Mouse (Mus musculus) neural tube, embryonic 13.5 days (tissue): ENCODE results near the gene Dkkl1. TPM values are rescaled to one million over a fixed set of nuclear protein-coding genes. Genes with fewer than 3 reads are reported as not detected.

Experiments used
- ATAC-seq: fragments of 200-750 bp; cut with Nextera tagmentation; 2 replicates; pipeline ENCODE4 v1.8.0; 2017; ENCODE audit warnings: low read depth, mild to moderate bottlenecking, moderate TSS enrichment, moderate library complexity
- H3K27ac ChIP-seq: fragments of 300-500 bp; sonication (generic); replicated peaks from 2 replicates; pipeline ENCODE4 v1.5.1; 2015; ENCODE audit warnings: moderate library complexity, mild to moderate bottlenecking, inconsistent platforms
- H3K27me3 ChIP-seq: fragments of 300-500 bp; sonication (generic); 2 replicates; pipeline ENCODE4 v1.6.1; 2015; ENCODE audit warnings: mild to moderate bottlenecking, inconsistent platforms
- H3K36me3 ChIP-seq: fragments of 300-500 bp; sonication (generic); 2 replicates; pipeline ENCODE4 v1.6.1; 2015; ENCODE audit warnings: mild to moderate bottlenecking, inconsistent platforms
- H3K4me1 ChIP-seq: fragments of 300-500 bp; sonication (generic); replicated peaks from 2 replicates; pipeline ENCODE4 v1.6.1; 2015; ENCODE audit warnings: inconsistent platforms
- H3K4me2 ChIP-seq: fragments of 300-500 bp; sonication (generic); 2 replicates; pipeline ENCODE4 v1.6.1; 2015; ENCODE audit warnings: inconsistent platforms, mild to moderate bottlenecking, moderate library complexity
- H3K4me3 ChIP-seq: fragments of 300-500 bp; sonication (generic); 2 replicates; pipeline ENCODE4 v1.5.1; 2015; ENCODE audit warnings: mild to moderate bottlenecking, inconsistent platforms
- H3K9ac ChIP-seq: fragments of 300-500 bp; sonication (generic); 2 replicates; pipeline ENCODE4 v1.6.1; 2015; ENCODE audit warnings: moderate library complexity, mild to moderate bottlenecking, inconsistent platforms
- H3K9me3 ChIP-seq: fragments of 300-500 bp; sonication (generic); 2 replicates; pipeline ENCODE4 v1.6.1; 2016; ENCODE audit warnings: inconsistent platforms
- WGBS: fragments of 180-500 bp; shearing (Covaris S2); methylation state at CpG from one replicate; pipeline ENCODE4 v1.1.7; 2015; 5-methylcytosine and 5-hydroxymethylcytosine counted together
- polyA plus RNA-seq: library from polyadenylated mRNA; unstranded; fragments of >200 nt; fragmentation: Nextera tagmentation; extraction: Ambion mirVana; gene quantifications from 2 replicates; pipeline ENCODE4 v1.2.1, GENCODE M21; 2015

The Dkkl1 gene
- polyA plus RNA-seq, 1 experiment from 2014 or later, result 19.8 TPM

- Histone ChIP-seq H3K9me3 (no peaks in the 10 kb centered on the region), H3K4me3 (no peak overlapping the region), H3K9ac (peak overlapping the region; percentile 38; the same call in 1 of the 2 replicates), H3K27ac (peak overlapping the region; percentile 39; the same call in 1 of the 2 replicates), H3K27me3 (peaks cover 64% of the 10 kb centered on the region), H3K36me3 (peaks cover 15% of the 10 kb centered on the region), H3K4me2 (peak overlapping the region; percentile 41), H3K4me1 (peaks cover 34% of the 10 kb centered on the region)
- peak; percentile 21; the same call in 1 of the 2 replicates for ATAC-seq
- 30% methylated on average over 17 of the region's 17 CpGs for WGBS
These were observed 23.8 kb upstream of the Dkkl1 start for GRCm38 (mm10) chr7:45235656-45236180.

- 4% methylated on average over 21 of the region's 21 CpGs for WGBS
- peak overlapping the region; percentile 38; the same call in 1 of the 2 replicates for H3K9ac ChIP-seq
- peak overlapping the region; percentile 39 for H3K27ac ChIP-seq
- no peaks in the 10 kb centered on the region for H3K9me3 ChIP-seq
- 0 out of 2 replicates have a peak overlapping the region, but pooled peaks have one; percentile 8 for H3K4me3 ChIP-seq
- peak overlapping the region; percentile 41 for H3K4me2 ChIP-seq
- peaks cover 15% of the 10 kb centered on the region for H3K36me3 ChIP-seq
- peak; percentile 58; the same call in 1 of the 2 replicates for ATAC-seq
- H3K27me3 ChIP-seq, result peaks cover 59% of the 10 kb centered on the region
- peaks cover 29% of the 10 kb centered on the region for H3K4me1 ChIP-seq
These were observed 23.1 kb upstream of the Dkkl1 start for GRCm38 (mm10) chr7:45234922-45235571.

GRCm38 (mm10) chr7:45234333-45234841 is 22.4 kb upstream of the Dkkl1 start:
- H3K4me2 ChIP-seq, result peak overlapping the region; percentile 41
- no peaks in the 10 kb centered on the region for H3K9me3 ChIP-seq
- peak overlapping the region; percentile 28; the same call in 1 of the 2 replicates for H3K27ac ChIP-seq
- 0 out of 2 replicates have a peak overlapping the region, but pooled peaks have one; percentile 8 for H3K4me3 ChIP-seq
- H3K9ac ChIP-seq, result peak overlapping the region; percentile 49
- 8% methylated on average over 29 of the region's 29 CpGs for WGBS
- H3K27me3 ChIP-seq, result peaks cover 52% of the 10 kb centered on the region
- H3K4me1 ChIP-seq, result peaks cover 29% of the 10 kb centered on the region
- H3K36me3 ChIP-seq, result peaks cover 21% of the 10 kb centered on the region
- no peak; the same call in 1 of the 2 replicates for ATAC-seq

GRCm38 (mm10) chr7:45233580-45234332 is 21.8 kb upstream of the Dkkl1 start:
- Histone ChIP-seq H3K27ac (peak overlapping the region; percentile 28; the same call in 1 of the 2 replicates), H3K9ac (peak overlapping the region; percentile 49), H3K4me1 (peaks cover 29% of the 10 kb centered on the region), H3K4me2 (peak overlapping the region; percentile 41), H3K4me3 (no peak overlapping the region), H3K27me3 (peaks cover 46% of the 10 kb centered on the region), H3K36me3 (peaks cover 27% of the 10 kb centered on the region), H3K9me3 (no peaks in the 10 kb centered on the region)
- 28% methylated on average over 20 of the region's 20 CpGs for WGBS
- no peak for ATAC-seq

- 67% methylated on average over 13 of the region's 13 CpGs for WGBS
- H3K4me2 ChIP-seq, result no peak overlapping the region
- H3K9ac ChIP-seq, result no peak overlapping the region
These were observed 20.9 kb upstream of the Dkkl1 start for GRCm38 (mm10) chr7:45232716-45233465.

GRCm38 (mm10) chr7:45231941-45232340 is 20.0 kb upstream of the Dkkl1 start:
- no peaks in the 10 kb centered on the region for H3K9me3 ChIP-seq
- H3K4me3 ChIP-seq, result no peak overlapping the region
- H3K36me3 ChIP-seq, result peaks cover 38% of the 10 kb centered on the region
- peaks cover 29% of the 10 kb centered on the region for H3K4me1 ChIP-seq
- no peak overlapping the region for H3K9ac ChIP-seq
- no peak for ATAC-seq
- WGBS, result 90% methylated on average over 11 of the region's 11 CpGs
- no peak overlapping the region for H3K4me2 ChIP-seq
- no peak overlapping the region for H3K27ac ChIP-seq
- peaks cover 31% of the 10 kb centered on the region for H3K27me3 ChIP-seq

More at GRCm38 (mm10) chr7:45232716-45233465, 20.9 kb upstream of the Dkkl1 start:
- Histone ChIP-seq H3K36me3 (peaks cover 36% of the 10 kb centered on the region), H3K4me1 (peaks cover 29% of the 10 kb centered on the region), H3K27me3 (peaks cover 37% of the 10 kb centered on the region), H3K4me3 (no peak overlapping the region), H3K9me3 (no peaks in the 10 kb centered on the region), H3K27ac (no peak overlapping the region)
- ATAC-seq, result no peak

GRCm38 (mm10) chr7:45231192-45231591 is 19.2 kb upstream of the Dkkl1 start:
- H3K4me1 ChIP-seq, result peaks cover 29% of the 10 kb centered on the region
- H3K4me3 ChIP-seq, result no peak overlapping the region
- no peak overlapping the region for H3K4me2 ChIP-seq
- H3K9ac ChIP-seq, result no peak overlapping the region
- 93% methylated on average over 12 of the region's 12 CpGs for WGBS
- H3K27ac ChIP-seq, result no peak overlapping the region
- H3K9me3 ChIP-seq, result no peaks in the 10 kb centered on the region
- peaks cover 24% of the 10 kb centered on the region for H3K27me3 ChIP-seq
- H3K36me3 ChIP-seq, result peaks cover 45% of the 10 kb centered on the region
- no peak for ATAC-seq

- peaks cover 18% of the 10 kb centered on the region for H3K4me1 ChIP-seq
- WGBS, result 90% methylated on average over 7 of the region's 7 CpGs
- ATAC-seq, result no peak
- no peak overlapping the region for H3K4me2 ChIP-seq
- H3K27me3 ChIP-seq, result peaks cover 10% of the 10 kb centered on the region
- H3K36me3 ChIP-seq, result peaks cover 57% of the 10 kb centered on the region
- no peak overlapping the region for H3K9ac ChIP-seq
- H3K4me3 ChIP-seq, result no peak overlapping the region
- no peaks in the 10 kb centered on the region for H3K9me3 ChIP-seq
- no peak overlapping the region for H3K27ac ChIP-seq
These were observed 17.7 kb upstream of the Dkkl1 start for GRCm38 (mm10) chr7:45229459-45230203.

GRCm38 (mm10) chr7:45229046-45229445 is 17.1 kb upstream of the Dkkl1 start:
- H3K36me3 ChIP-seq, result peaks cover 57% of the 10 kb centered on the region

GRCm38 (mm10) chr7:45228548-45228947 is 16.6 kb upstream of the Dkkl1 start:
- Histone ChIP-seq H3K9me3 (no peaks in the 10 kb centered on the region), H3K4me1 (peaks cover 7% of the 10 kb centered on the region), H3K27ac (no peak overlapping the region), H3K4me2 (no peak overlapping the region), H3K4me3 (no peak overlapping the region), H3K9ac (no peak overlapping the region), H3K36me3 (peaks cover 60% of the 10 kb centered on the region), H3K27me3 (no peaks in the 10 kb centered on the region)
- WGBS, result 97% methylated on average over 18 of the region's 18 CpGs
- ATAC-seq, result no peak

More at GRCm38 (mm10) chr7:45229046-45229445, 17.1 kb upstream of the Dkkl1 start:
- Histone ChIP-seq H3K9ac (no peak overlapping the region), H3K4me1 (peaks cover 12% of the 10 kb centered on the region), H3K27me3 (peaks cover 5% of the 10 kb centered on the region), H3K9me3 (no peaks in the 10 kb centered on the region), H3K4me3 (no peak overlapping the region), H3K4me2 (no peak overlapping the region), H3K27ac (no peak overlapping the region)
- 93% methylated on average over 8 of the region's 8 CpGs for WGBS
- ATAC-seq, result no peak

- Histone ChIP-seq H3K4me1 (no peaks in the 10 kb centered on the region), H3K36me3 (peaks cover 59% of the 10 kb centered on the region), H3K27me3 (no peaks in the 10 kb centered on the region), H3K27ac (no peak overlapping the region), H3K9ac (no peak overlapping the region), H3K9me3 (no peaks in the 10 kb centered on the region), H3K4me2 (no peak overlapping the region), H3K4me3 (no peak overlapping the region)
- 96% methylated on average over 5 of the region's 5 CpGs for WGBS
- no peak for ATAC-seq
These were observed 14.5 kb upstream of the Dkkl1 start for GRCm38 (mm10) chr7:45226421-45226820.
